Mouse (Mus musculus) brain, embryonic 18.5 days (tissue): ENCODE measurements at regions not wholly inside any gene's neighbourhood (a gene's known extent, or its start where the extent isn't known, plus 50 kb on each side); places are given as distances from the start of the nearest gene placed in this dataset.

Source experiments
- DNase-seq: peaks from one replicate; pipeline ENCODE4 v3.0.0-alpha.2; 2012; ENCODE audit warnings: low read depth, low spot score

GRCm38 (mm10) chr16:86371652-86372051, 470.0 kb upstream of the Adamts5 start:
- no peak for DNase-seq

- DNase-seq: no peak
Measured at GRCm38 (mm10) chr16:86368449-86368848, 466.8 kb upstream of the Adamts5 start.

GRCm38 (mm10) chr16:86366197-86366596, 464.6 kb upstream of the Adamts5 start:
- DNase-seq: no peak

GRCm38 (mm10) chr16:86361099-86361498, 459.5 kb upstream of the Adamts5 start:
- DNase-seq: no peak

- DNase-seq: no peak
Measured at GRCm38 (mm10) chr16:86355036-86355435, 453.4 kb upstream of the Adamts5 start.

- no peak for DNase-seq
Measured at GRCm38 (mm10) chr16:86347753-86348152, 446.1 kb upstream of the Adamts5 start.

GRCm38 (mm10) chr16:86346916-86347315, 445.3 kb upstream of the Adamts5 start:
- no peak for DNase-seq

GRCm38 (mm10) chr16:86340311-86340710, 438.7 kb upstream of the Adamts5 start:
- DNase-seq: no peak

GRCm38 (mm10) chr16:86325406-86325805, 423.8 kb upstream of the Adamts5 start:
- DNase-seq: no peak

- no peak for DNase-seq
Measured at GRCm38 (mm10) chr16:86318898-86319297, 417.3 kb upstream of the Adamts5 start.

GRCm38 (mm10) chr16:86309696-86310095, 408.1 kb upstream of the Adamts5 start:
- DNase-seq: no peak

- DNase-seq: no peak
Measured at GRCm38 (mm10) chr16:86303869-86304268, 402.2 kb upstream of the Adamts5 start.

- no peak for DNase-seq
Measured at GRCm38 (mm10) chr16:86302451-86303145, 401.0 kb upstream of the Adamts5 start.

- no peak for DNase-seq
Measured at GRCm38 (mm10) chr16:86294436-86294835, 392.8 kb upstream of the Adamts5 start.

GRCm38 (mm10) chr16:86281326-86281725, 379.7 kb upstream of the Adamts5 start:
- DNase-seq: no peak

- DNase-seq: no peak
Measured at GRCm38 (mm10) chr16:86277031-86277430, 375.4 kb upstream of the Adamts5 start.

GRCm38 (mm10) chr16:86261612-86262011, 360.0 kb upstream of the Adamts5 start:
- DNase-seq: no peak

- DNase-seq: no peak
Measured at GRCm38 (mm10) chr16:86252630-86253029, 351.0 kb upstream of the Adamts5 start.

- DNase-seq: no peak
Measured at GRCm38 (mm10) chr16:86250021-86250420, 348.4 kb upstream of the Adamts5 start.

- DNase-seq: no peak
Measured at GRCm38 (mm10) chr16:86244191-86244590, 342.6 kb upstream of the Adamts5 start.

- no peak for DNase-seq
Measured at GRCm38 (mm10) chr16:86242766-86243510, 341.3 kb upstream of the Adamts5 start.

GRCm38 (mm10) chr16:86222997-86223396, 321.4 kb upstream of the Adamts5 start:
- no peak for DNase-seq

- no peak for DNase-seq
Measured at GRCm38 (mm10) chr16:86210547-86210946, 308.9 kb upstream of the Adamts5 start.
